Mouse (Mus musculus): Measurements from ENCODE around the gene Hoxb5. TPM values are rescaled to one million over a fixed set of nuclear protein-coding genes. Genes with fewer than 3 reads are reported as not detected.
A peak's percentile ranks its signal among the peaks of the same experiment; 100 is the strongest.

The Hoxb5 gene
- total RNA-seq, 2 experiments from 2014 or later: 0.45 to 0.62 TPM

DNA sequence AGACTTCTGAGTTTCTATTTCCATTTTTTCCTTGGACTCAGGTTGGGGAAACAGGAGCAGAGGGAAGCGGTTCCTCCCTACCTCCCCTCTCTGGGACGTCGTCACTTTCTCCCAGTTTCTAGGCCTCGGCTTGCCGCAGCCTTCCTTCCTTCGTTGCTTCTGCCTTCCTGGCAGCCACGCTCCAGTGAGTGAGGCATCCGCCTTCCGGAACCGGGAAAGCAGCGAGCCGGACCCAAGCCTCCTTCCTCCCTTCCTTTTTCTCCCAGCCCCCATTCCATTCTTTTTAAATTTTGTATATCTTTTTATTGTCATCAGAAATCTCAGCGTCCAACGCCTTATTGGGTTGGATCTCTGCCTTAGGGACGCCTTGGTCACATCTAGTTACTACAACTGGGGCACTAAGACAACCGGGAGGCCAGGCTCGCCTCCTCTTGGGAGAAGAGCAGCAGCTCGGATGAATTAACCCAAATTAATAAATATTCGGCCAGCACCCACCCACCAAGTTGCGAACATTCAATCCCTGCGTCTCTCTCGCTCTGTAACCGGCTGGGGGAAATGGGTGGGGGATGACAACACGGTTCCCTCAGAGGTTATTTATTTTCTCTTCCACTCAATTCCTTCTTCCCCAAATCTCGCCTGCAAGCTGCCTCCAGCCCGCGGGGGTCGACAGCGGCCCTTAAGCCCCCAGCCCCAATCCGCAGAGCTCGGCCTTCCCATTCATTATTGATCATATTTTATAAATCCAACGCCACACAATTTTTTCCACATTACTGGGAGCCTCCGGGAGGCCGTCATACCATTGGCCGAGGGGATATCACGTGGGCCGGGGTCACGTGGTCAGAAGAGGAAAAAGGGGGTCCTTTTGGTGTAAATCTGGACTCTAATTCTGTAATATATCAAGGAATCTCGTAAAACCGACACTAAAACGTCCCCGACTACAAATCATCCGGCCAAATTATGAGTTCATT lies 17.1 kb upstream of the Hoxb5 start, which contains the start of gene Hoxb7:
TSS of gene Hoxb7 (plus strand) at position 853 of the 968 bp plus-strand sequence.
- intact Hi-C loops (cut with DNase I): no loop called here
- DNase-seq: no peak

DNA sequence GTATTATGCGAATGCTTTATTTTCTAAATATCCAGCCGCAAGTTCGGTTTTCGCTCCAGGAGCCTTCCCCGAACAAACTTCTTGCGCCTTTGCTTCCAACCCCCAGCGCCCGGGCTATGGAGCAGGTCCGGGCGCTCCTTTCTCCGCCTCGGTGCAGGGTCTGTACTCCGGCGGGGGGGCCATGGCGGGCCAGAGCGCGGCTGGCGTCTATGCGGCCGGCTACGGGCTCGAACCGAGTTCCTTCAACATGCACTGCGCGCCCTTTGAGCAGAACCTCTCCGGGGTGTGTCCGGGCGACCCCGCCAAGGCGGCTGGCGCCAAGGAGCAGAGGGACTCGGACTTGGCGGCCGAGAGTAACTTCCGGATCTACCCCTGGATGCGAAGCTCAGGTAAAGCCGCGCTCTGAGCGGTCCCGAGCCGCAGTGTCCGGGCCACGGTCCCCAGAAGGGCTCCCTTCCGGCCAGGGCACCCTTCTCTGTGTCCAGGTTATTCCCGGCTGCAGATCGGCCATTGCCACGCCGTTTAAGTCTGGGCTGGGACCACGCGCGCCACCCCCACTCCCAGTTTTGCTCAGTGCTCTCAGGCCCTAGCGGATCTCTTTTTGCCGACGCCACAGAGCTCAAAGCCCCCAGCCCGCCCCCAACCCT lies 16.3 kb upstream of the Hoxb5 start:
- intact Hi-C loops (cut with DNase I): no loop called here
- DNase-seq: no peak

DNA sequence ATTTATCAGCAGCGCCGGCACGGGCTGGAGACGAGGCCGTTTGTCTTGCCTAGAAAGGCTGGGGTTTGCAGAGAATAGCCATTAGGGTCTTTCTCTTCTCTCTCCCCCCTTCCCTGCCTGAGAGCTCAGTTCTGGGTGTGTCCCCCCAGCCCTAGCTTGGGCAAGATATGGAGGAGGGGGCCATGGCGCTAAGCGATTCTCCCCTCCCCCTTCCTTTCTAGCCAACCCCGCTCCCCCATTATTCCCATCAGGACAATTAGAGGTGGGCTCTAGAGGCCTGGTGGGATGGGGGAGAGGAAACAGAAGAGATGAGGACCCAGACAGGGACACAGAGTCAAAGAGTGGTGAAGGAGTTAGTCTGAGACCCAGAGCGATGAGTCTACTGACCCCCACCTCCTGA lies 15.7 kb upstream of the Hoxb5 start:
- intact Hi-C loops (cut with DNase I): no loop called here
- DNase-seq: no peak

DNA sequence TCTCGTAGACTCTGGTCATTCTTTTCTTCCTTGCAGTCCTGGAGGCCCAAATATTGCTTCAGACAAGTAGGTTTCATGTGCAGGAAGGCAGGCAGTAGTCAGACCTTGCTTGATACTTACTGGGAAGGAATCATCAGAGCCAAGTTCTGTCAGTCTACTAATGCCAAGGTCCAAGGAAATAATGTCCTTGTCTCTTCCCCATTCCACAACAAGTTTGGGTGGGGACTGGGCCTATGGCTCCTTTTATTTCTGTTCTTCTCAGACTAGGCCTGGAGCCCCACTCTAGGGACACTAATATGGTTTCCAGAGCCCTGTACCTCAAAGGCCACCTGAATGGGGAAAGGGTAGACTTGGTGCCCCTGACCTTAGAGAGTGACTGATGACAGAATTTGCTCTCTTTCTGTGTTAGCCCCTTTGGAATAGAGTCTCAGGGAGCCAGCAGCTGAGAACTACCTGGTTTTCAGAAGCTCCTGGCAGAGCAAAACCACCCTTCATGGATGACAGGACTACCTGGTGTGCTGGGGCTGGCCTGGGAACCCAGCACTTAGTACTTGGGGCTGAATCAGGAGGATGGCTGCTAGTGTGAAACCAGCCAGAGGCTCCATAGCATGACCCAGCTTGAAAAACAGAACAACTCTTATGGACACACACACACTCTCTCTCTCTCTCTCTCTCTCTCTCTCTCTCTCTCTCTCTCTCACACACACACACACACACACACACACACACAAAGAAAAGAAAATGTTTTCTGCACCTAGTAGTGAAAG lies 14.5 kb upstream of the Hoxb5 start:
- intact Hi-C loops (cut with DNase I): no loop called here
- no peak for DNase-seq

DNA sequence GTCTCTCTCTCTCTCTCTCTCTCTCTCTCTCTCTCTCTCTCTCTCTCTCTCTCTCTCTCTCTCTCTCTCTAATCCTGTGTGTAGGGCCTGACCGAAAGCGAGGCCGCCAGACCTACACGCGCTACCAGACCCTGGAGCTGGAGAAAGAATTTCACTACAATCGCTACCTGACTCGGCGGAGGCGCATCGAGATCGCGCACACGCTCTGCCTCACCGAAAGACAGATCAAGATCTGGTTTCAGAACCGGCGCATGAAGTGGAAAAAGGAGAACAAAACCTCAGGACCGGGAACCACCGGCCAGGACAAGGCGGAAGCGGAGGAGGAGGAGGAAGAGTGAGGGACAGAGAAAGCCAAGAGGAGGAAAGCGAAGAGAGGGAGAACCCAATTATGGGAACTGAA lies 13.8 kb upstream of the Hoxb5 start:
- DNase-seq: no peak
- intact Hi-C loops (cut with DNase I): no loop called here

DNA sequence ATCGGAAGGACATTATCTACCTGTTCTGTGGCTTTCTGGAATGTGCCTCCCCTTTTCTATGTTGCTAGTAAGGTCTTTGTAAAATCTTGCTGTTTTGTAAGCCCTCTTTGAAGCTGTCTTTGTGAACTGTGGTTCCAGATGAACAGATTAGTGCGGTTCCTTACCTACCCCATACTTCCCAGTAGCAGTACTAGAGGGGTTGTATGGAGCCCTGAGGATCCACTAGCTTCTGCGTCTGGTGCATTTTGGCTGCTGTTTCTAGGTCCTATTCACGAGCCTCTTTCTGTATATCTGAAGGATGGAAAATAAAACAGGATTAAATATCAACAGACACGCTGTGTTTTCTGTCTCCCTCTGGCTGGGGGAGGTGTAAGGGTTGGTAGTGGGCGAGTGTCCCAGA lies 13.3 kb upstream of the Hoxb5 start:
- intact Hi-C loops (cut with DNase I): no loop called here
- no peak for DNase-seq

DNA sequence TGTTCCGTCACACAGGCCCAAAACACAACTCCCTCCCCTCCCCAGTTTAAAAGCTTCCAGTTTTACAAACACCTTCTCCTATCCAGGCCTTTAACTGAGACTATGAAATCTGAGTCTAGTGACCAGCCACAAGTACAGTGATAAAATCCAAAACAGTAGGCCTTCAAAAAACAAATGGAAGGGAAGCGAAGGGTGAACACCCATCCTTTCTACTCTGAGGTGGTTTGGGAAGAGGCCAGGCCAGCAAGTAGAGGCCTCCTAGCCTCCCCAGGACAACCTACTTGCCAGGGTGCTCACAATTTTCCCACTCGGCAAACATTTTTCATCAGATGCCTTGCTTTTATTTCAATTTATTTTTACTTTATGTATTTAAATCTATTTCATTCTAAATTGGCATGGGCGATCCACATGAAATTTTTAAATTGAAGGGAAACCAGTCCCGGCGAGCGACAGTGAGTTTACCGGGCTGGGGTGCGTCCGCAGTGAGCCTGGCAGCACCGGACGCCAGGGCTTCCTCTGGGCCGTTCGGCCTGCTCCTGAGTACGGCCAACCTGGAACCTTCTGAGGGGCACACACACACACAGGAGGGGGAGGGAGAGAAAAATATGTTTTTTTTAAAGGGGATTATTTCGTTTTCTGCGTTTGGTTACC lies 12.3 kb upstream of the Hoxb5 start:
- no peak for DNase-seq
- intact Hi-C loops (cut with DNase I): no loop called here

DNA sequence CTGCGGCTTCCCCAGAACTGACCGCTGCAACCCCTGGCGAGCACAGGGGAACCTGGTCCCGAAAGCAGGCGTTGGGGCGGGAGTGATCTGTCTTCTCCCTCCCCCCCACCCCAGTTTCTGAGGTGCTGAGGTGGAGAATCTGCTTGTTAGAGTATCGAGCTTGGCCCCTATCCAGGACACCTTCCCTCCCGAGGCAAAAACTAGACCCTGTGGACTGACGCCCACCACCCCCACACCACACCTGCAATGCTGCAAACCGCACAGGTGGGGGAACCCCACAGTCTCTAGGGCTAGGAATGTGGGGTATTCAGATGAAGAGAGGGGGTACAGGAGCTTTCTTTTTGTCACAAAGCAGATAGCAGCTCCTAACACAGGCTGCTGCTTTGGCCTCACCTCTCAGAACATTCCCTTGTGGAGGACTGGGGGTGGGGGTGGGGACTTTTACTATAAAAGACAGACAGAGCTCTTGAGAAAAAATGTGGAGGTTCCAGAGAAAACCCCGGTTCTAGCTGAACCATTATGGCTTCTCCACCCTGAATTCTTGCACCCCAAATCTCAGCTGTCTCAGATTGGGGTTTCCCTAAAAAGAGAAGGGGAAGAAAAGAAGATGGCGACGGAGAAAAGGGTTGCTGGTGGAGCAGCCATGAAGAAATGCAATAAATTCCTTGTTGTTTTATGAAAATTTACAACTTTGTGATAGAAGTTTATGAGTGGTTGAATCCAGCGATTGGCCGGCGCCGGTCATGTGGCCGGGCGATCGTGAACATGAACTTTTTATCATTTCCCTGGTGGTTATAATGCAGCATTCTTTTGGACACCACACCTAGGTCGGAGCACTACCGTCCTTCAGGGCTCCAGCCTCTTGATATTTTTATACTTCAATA lies 11.2 kb upstream of the Hoxb5 start, which contains the start of gene Hoxb6:
TSS of gene Hoxb6 (plus strand) at position 796 of the 884 bp plus-strand sequence.
- intact Hi-C loops (cut with DNase I): no loop called here
- DNase-seq: no peak

DNA sequence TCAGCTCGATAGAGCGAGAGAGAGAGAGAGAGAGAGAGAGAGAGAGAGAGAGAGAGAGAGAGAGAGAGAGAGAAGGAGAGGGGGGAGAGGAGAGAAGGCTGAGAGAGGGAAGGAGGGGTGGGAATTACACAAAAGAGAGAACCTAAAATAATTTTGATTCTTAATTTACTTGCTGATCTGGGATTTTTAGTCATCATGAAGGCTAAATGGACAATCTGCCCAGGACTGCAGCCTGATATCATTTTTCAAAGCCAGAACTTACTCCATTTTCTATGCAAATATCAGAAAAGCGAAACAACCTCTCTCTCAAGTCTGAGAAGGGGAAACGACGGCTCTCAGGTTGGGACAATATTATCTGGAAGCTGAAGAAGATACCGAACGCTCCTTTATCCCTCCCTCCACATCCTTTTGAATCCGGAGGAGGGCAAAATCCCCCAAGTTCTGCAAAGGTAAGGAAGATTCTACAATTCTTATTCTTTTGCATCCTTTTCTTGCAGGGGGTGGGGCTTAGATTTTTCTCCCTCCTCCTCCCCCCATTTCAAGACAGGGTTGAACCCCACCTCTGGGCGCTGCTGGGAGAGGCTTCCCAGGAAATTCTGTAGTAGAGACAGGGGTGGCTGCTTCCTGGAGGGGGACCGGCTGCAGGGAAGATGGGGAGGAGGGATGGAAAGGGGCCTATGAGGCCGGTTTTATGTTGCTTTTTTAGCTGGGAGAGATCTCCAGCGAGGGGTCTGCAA lies 10.4 kb upstream of the Hoxb5 start:
- intact Hi-C loops (cut with DNase I): no loop called here
- no peak for DNase-seq

DNA sequence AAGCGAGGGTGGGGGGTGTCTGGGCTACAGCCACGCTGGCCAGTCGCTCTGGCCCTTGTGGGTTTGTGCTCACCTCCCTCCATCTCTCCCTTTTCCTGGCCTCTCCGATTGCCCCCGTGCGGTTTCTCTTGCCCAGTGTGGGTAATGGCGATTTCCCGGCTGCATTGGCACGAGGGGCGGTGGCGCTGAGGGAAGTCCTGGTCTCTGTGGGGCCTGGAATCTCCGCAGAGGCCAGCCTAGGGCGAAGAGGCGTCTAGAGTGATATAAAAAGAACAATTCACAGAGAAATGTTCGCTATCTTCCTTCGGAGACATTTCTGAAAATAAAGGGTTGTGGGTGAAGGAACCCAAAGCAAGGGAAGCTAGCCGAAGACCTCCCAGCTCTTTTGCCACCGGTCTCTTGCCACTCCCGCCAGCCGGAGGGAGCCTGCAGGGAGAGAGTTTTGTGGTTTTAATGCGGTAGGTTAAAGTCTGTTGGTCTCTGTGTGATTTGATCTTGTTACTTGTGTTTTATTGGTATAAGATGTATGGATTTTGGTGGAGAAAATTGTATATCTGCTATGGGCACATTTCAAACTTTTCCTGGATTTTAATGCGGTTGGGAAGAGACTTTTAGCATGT lies 9.7 kb upstream of the Hoxb5 start:
- DNase-seq: no peak
- intact Hi-C loops (cut with DNase I): no loop called here

DNA sequence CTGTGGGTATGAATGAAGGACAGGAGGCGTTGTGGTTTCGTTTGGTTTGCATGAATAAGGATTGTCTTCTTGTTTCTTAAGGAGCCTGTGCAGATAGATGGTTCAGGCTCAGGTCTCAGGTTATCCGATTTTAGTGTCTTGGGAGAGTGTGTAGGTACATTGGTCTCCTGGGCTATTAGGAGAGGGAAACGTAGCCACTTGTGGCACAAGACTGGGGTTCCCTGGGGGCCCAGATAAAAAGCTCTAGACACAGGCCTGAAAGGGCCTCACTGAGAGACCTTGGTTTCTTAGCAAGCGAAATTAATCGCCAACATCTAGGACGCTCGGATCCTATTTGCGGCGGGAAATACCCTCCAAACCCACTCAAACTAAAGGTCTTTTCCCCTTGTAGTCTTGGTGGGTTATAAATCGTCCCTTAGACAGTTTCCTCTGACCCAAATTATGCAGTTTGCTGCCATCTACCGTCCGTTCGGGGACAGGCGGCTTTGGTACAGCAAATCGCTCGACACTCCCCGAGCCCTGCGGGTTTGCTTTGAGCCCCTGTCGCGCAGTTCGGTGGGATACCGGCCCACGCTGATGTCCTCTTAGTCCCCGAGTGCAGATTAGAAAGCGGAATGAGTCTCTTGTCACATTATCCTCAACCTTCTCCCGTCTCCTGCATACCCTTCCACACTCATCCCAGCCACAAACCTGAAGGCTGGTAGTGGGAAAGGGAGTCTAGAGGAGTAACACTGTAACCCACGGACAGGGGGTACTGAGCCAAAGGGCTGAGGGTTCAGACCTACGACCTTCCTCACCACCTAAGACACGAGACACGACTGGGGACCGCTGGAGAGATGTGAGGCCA lies 8.7 kb upstream of the Hoxb5 start:
- peak; percentile 73 to 86 for DNase-seq
- intact Hi-C loops (cut with DNase I): loop anchor here (2.0 kb wide), 1 partner anchor 16 kb away; no protein-coding TSS in a partner anchor

DNA sequence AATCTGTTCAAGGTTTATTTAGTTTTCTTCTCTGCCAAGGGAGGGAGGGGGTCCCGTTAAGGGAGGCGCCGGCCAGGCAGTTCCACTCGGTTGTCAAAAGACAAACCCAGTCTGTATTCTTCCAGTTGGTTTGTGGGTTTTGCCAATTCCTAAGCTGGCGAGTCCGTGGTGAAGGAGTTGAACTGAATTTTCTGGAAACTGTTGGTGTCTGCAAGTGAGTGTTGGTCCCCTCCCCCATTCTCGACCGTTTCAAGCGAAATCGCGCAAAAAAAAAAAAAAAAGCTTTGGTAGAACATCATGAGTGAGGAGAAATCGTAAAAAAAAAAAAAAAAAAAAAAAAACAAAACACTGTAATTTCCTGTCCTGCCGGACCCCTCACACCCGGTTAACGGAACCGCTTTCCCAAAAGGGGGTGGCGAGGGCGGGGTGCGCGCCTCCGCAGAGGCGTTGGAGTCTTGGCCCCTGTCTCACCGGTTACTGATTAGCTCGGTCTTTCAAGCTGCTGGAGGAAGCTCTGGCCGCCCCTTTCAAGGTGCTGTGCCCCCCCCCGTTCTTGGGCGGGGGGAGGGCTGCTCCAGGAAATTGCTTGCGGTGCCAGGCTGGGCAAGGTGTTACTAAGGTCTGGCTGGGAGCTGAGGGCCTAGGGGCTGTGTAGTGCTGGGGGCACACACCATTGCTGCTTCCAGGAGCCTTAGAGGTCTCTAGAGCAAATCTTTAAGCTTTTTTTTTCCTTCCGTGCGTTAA lies 7.9 kb upstream of the Hoxb5 start:
- intact Hi-C loops (cut with DNase I): loop anchor here (2.0 kb wide), 1 partner anchor 16 kb away; no protein-coding TSS in a partner anchor
- DNase-seq: no peak

DNA sequence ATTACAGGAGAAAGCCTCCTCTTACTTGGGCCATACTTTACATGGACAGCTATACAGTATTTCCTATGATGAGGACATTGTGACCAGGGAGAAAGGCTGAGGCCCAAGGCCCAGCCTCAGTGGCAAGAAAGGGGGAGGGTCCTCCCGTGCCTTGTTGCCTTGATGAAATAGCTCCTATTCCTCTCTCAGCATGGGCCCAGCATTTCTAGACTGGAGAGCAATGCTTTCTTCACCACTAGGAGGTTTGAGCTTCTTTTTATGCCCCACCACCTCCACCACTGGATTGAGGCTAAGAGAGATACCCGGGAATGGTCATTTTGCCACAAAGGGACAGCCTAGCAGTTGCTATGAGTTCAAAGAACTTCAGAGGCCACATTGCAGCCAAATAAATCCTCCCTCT lies 6.1 kb upstream of the Hoxb5 start:
- no peak for DNase-seq
- intact Hi-C loops (cut with DNase I): no loop called here

DNA sequence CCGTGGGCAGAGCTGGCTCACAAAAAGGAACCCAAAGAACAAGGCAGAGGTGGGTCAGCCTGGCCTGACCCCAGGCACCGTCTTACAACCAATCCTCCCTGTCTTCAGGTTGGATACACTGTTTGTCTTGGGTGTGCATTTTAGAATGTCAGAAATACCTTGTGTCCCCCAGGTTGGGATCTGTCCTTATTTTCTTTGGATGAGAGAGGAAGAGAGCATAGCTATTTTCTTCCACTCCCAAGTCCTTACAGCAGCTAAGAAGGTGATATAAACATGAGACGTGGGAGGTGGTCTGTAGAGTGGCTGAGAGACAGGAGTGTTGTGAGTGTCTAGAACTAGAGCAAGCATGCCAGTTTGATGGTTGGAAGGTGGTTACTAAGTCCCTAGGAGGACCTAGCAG lies 5.7 kb upstream of the Hoxb5 start:
- intact Hi-C loops (cut with DNase I): no loop called here
- no peak for DNase-seq

DNA sequence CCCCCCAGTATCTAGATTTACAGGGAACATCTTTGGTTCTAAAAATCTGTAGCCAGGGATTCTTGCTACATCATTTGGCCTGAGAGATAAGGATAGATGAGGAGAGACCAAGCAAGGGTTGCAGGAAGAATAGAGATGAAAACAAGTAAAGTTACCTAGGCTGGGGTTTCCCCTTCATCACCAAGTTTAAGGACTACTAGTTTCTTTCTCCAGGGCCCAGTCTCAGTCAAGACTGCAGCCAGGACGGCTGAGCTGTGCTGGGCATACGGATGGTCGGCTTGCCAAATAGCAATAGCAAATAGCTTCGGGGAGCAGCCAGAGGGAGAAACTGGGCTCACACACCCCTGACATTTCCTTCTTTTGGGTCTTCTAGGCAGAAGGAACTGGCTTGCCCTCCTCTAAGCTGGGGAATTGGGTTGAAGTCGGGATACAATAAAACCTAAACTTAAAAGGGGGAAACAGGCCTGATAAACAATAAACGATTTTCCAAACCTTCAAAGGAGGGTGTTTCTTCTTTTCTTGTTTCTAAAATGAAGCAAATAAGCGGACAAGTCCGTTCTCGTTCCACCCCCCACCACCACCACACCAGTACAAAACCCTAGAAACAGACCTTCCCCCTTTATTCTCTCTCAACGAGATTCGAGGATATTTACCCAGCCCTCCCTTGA lies 5.0 kb upstream of the Hoxb5 start:
- no peak for DNase-seq
- intact Hi-C loops (cut with DNase I): no loop called here
